Mouse (Mus musculus) liver, postnatal 0 days (tissue): Measurements from ENCODE around the gene Kri1. TPM values are rescaled to one million over a fixed set of nuclear protein-coding genes. Genes with fewer than 3 reads are reported as not detected.
"Not testable (repeated sequence)": the region's sequence is repeated elsewhere in the genome, so short reads cannot be mapped to it uniquely, and the experiment has no call there.

Experiments
- ATAC-seq: fragments of 200-750 bp; cut with Nextera tagmentation; 2 replicates; pipeline ENCODE4 v1.8.0; 2017; ENCODE audit warnings: mild to moderate bottlenecking, moderate library complexity
- DNase-seq: peaks from one replicate; pipeline ENCODE4 v3.0.0-alpha.2; 2016
- H3K27ac ChIP-seq: fragments of 300-500 bp; sonication (generic); 2 replicates; pipeline ENCODE4 v1.5.1; 2014; ENCODE audit warnings: antibody characterized with exemption, moderate library complexity, mild to moderate bottlenecking, low read depth
- H3K27me3 ChIP-seq: fragments of 300-500 bp; sonication (generic); 2 replicates; pipeline ENCODE4 v1.6.1; 2014; ENCODE audit warnings: low read length, control low read depth, mixed read lengths; ENCODE audit not compliant: insufficient read depth
- H3K36me3 ChIP-seq: fragments of 300-500 bp; sonication (generic); replicated peaks from 2 replicates; pipeline ENCODE4 v1.6.1; 2014; ENCODE audit warnings: mild to moderate bottlenecking, control low read depth, low read length, moderate library complexity, mixed read lengths; ENCODE audit not compliant: insufficient read depth
- H3K4me1 ChIP-seq: fragments of 300-500 bp; sonication (generic); 2 replicates; pipeline ENCODE4 v1.6.1; 2014; ENCODE audit warnings: antibody characterized with exemption, mild to moderate bottlenecking, control low read depth; ENCODE audit not compliant: insufficient read depth
- H3K4me2 ChIP-seq: fragments of 300-500 bp; sonication (generic); 2 replicates; pipeline ENCODE4 v1.6.1; 2014; ENCODE audit warnings: low read depth, mild to moderate bottlenecking, low read length, moderate library complexity, mixed read lengths
- H3K4me3 ChIP-seq: fragments of 300-500 bp; sonication (generic); 2 replicates; pipeline ENCODE4 v1.5.1; 2014; ENCODE audit warnings: low read depth, low read length
- H3K9ac ChIP-seq: fragments of 300-500 bp; sonication (generic); replicated peaks from 2 replicates; pipeline ENCODE4 v1.6.1; 2014; ENCODE audit warnings: mild to moderate bottlenecking, moderate library complexity
- H3K9me3 ChIP-seq: fragments of 300-500 bp; sonication (generic); 2 replicates; pipeline ENCODE4 v1.6.1; 2016; ENCODE audit warnings: mild to moderate bottlenecking, control low read depth, low read length, mixed read lengths
- CTCF ChIP-seq: sonication (generic); IDR thresholded peaks from 2 replicates; pipeline ENCODE4 v1.5.1; 2016; ENCODE audit warnings: antibody characterized with exemption, low read depth
- EP300 ChIP-seq: IDR thresholded peaks from 2 replicates; pipeline ENCODE4 v1.6.1; 2016; ENCODE audit warnings: antibody characterized with exemption, low read depth, mild to moderate bottlenecking
- WGBS: fragments of 180-500 bp; shearing (Covaris S2); extraction: QIAGEN DNeasy Blood & Tissue Kit; methylation state at CpG from one replicate; pipeline ENCODE4 v1.1.7; 2014; ENCODE audit not compliant: insufficient replicate concordance; 5-methylcytosine and 5-hydroxymethylcytosine counted together
- polyA plus RNA-seq: library from polyadenylated mRNA; unstranded; fragments of >200 nt; fragmentation: Nextera tagmentation; extraction: Ambion mirVana; gene quantifications from 2 replicates; pipeline ENCODE4 v1.2.1, GENCODE M21; 2015

The Kri1 gene
- polyA plus RNA-seq, 1 experiment from 2014 or later, result 5.3 TPM

- Histone ChIP-seq H3K36me3 (no peaks in the 10 kb centered on the region), H3K4me3 (no peak overlapping the region), H3K9ac (no peak overlapping the region), H3K4me1 (peaks cover 3% of the 10 kb centered on the region; the same call in 1 of the 2 replicates), H3K9me3 (no peaks in the 10 kb centered on the region), H3K27me3 (peaks cover 13% of the 10 kb centered on the region), H3K27ac (no peak overlapping the region), H3K4me2 (no peak overlapping the region)
- WGBS, result 56% methylated on average over 15 of the region's 15 CpGs
- ATAC-seq (peak; percentile 29; the same call in 1 of the 2 replicates), DNase-seq (no peak)
- TF ChIP-seq EP300, result no peak
- no peak for TF ChIP-seq CTCF
Measured at GRCm38 (mm10) chr9:21309150-21309741, 21.5 kb upstream of the Kri1 start.

- Histone ChIP-seq H3K36me3 (no peaks in the 10 kb centered on the region), H3K4me1 (no peaks in the 10 kb centered on the region), H3K27me3 (no peaks in the 10 kb centered on the region), H3K4me3 (no peak overlapping the region), H3K9ac (no peak overlapping the region), H3K27ac (no peak overlapping the region), H3K9me3 (no peaks in the 10 kb centered on the region), H3K4me2 (no peak overlapping the region)
- WGBS, result 65% methylated on average over 7 of the region's 7 CpGs
- no peak for TF ChIP-seq EP300
- DNase-seq (no peak), ATAC-seq (no peak)
Measured at GRCm38 (mm10) chr9:21305065-21305464, 17.3 kb upstream of the Kri1 start.

GRCm38 (mm10) chr9:21299014-21299413 lies 11.2 kb upstream of the Kri1 start:
- no peak overlapping the region for H3K27ac ChIP-seq
- TF ChIP-seq EP300 (no peak), CTCF (no peak)
- DNase-seq, result no peak
- H3K4me1 ChIP-seq, result no peaks in the 10 kb centered on the region
- no peak overlapping the region for H3K9ac ChIP-seq
- H3K4me2 ChIP-seq, result no peak overlapping the region
- H3K9me3 ChIP-seq, result no peaks in the 10 kb centered on the region
- H3K27me3 ChIP-seq, result no peaks in the 10 kb centered on the region
- no peak for ATAC-seq
- H3K4me3 ChIP-seq, result no peak overlapping the region
- H3K36me3 ChIP-seq, result no peaks in the 10 kb centered on the region
- 86% methylated on average over 10 of the region's 10 CpGs for WGBS

GRCm38 (mm10) chr9:21292271-21292670 lies 4.5 kb upstream of the Kri1 start:
- DNase-seq (no peak), ATAC-seq (no peak)
- 80% methylated on average over 3 of the region's 3 CpGs for WGBS
- peak overlapping the region; percentile 68 for H3K4me2 ChIP-seq
- H3K36me3 ChIP-seq, result peaks cover 10% of the 10 kb centered on the region
- peaks cover 11% of the 10 kb centered on the region for H3K4me1 ChIP-seq
- no peaks in the 10 kb centered on the region for H3K9me3 ChIP-seq
- TF ChIP-seq CTCF, result no peak
- TF ChIP-seq EP300, result no peak
- H3K4me3 ChIP-seq, result peak overlapping the region; percentile 81
- peak overlapping the region; percentile 71 for H3K9ac ChIP-seq
- no peaks in the 10 kb centered on the region for H3K27me3 ChIP-seq
- no peak overlapping the region for H3K27ac ChIP-seq

- WGBS, result 10% methylated on average over 7 of the region's 7 CpGs
- Histone ChIP-seq H3K27ac (peak overlapping the region; percentile 81), H3K9ac (peak overlapping the region; percentile 71), H3K4me1 (peaks cover 15% of the 10 kb centered on the region), H3K4me3 (peak overlapping the region; percentile 81), H3K36me3 (peaks cover 10% of the 10 kb centered on the region), H3K4me2 (peak overlapping the region; percentile 68)
- H3K27me3 ChIP-seq, ATAC-seq, DNase-seq, H3K9me3 ChIP-seq: not testable (repeated sequence)
Measured at GRCm38 (mm10) chr9:21291868-21292267, 4.1 kb upstream of the Kri1 start.

GRCm38 (mm10) chr9:21291022-21291787 lies 3.4 kb upstream of the Kri1 start, which contains the start of gene Cdkn2d:
Cdkn2d (minus strand) TSS chr9:21291407.
- ATAC-seq, result peak; percentile 89

More at GRCm38 (mm10) chr9:21291022-21291787, 3.4 kb upstream of the Kri1 start, which contains the start of gene Cdkn2d:
- Histone ChIP-seq H3K27me3 (no peaks in the 10 kb centered on the region), H3K4me1 (peaks cover 21% of the 10 kb centered on the region), H3K36me3 (peaks cover 10% of the 10 kb centered on the region), H3K9me3 (no peaks in the 10 kb centered on the region), H3K4me2 (peak within 1 kb of the TSS; percentile 84), H3K27ac (peak within 1 kb of the TSS; percentile 95), H3K4me3 (peak within 1 kb of the TSS; percentile 81), H3K9ac (peak within 1 kb of the TSS; percentile 92)
- TF ChIP-seq CTCF, result peak; percentile 61
- peak; percentile 80 for TF ChIP-seq EP300
- under 1% methylated on average over 44 of the region's 51 CpGs for WGBS
- DNase-seq, result peak; percentile 100
